Mouse (Mus musculus): ENCODE results near the gene Dab2ip. TPM values are rescaled to one million over a fixed set of nuclear protein-coding genes. Genes with fewer than 3 reads are reported as not detected.

The Dab2ip gene
- polyA plus RNA-seq, 1 experiment from 2014 or later: 65.7 TPM

DNA sequence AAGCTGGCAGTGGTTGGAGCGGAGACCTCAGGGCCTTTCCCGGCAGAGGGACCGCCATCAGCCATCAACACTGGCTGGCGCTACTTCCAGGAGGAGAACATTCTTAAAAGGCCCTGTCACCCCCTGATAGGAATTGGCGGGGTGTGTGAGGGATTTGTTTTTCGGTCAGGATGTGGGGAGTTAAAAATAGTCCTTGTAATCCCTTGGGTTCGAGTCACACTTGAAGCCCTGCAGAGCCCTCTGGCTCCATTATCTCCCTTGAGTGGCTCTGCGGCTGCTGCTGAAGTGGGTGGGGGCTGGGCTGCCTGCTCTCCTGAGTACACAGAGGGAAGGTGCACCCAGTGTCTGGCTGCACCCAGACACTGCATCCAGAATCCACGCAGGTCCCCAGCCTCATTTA, 30.3 kb downstream of the Dab2ip start:
- H3K27me3 ChIP-seq (replicated peaks): peaks cover 13% of the 10 kb centered on the region
- ATAC-seq (ENCODE audit: low FRiP score, low read depth): no peak
- H3K9ac ChIP-seq: no peak overlapping the region

DNA sequence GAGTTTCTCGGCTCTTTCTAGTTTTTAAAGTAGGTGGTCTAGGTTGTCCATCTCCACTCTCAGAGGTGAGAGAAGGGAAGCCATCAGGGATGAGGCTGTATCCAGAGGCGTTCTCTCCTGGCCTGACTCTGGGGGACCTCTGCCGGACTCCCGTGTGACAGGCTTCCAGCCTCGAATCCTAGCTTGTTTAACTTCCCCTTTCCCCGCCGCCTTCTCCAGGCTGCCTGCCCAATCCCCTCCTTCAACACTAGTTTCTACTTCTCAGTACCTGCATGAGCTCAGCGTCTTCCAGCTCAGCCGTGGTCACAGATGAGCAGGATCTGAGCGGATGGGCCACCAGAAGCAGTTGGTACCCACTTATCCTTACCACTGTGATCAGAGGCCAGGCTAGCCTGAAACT, 31.3 kb downstream of the Dab2ip start:
- H3K4me3 ChIP-seq: no peak overlapping the region
- H3K36me3 ChIP-seq: no peaks in the 10 kb centered on the region
- H3K9ac ChIP-seq: no peak overlapping the region
- H3K9me3 ChIP-seq: no peaks in the 10 kb centered on the region
- H3K4me1 ChIP-seq: peaks cover 23% of the 10 kb centered on the region
- WGBS: 77% methylated on average over 10 of the region's 10 CpGs
- peaks cover 3% of the 10 kb centered on the region for H3K27me3 ChIP-seq (replicated peaks)
- no peak overlapping the region for H3K27ac ChIP-seq
- H3K4me2 ChIP-seq (replicated peaks): no peak overlapping the region
- ATAC-seq (ENCODE audit: low FRiP score, low read depth): no peak

More for the DNA sequence above, 30.3 kb downstream of the Dab2ip start:
- H3K36me3 ChIP-seq: no peaks in the 10 kb centered on the region
- H3K4me2 ChIP-seq (replicated peaks): no peak overlapping the region
- no peak overlapping the region for H3K4me3 ChIP-seq
- peaks cover 23% of the 10 kb centered on the region for H3K4me1 ChIP-seq
- no peak overlapping the region for H3K27ac ChIP-seq
- H3K9me3 ChIP-seq: no peaks in the 10 kb centered on the region
- 53% methylated on average over 9 of the region's 9 CpGs for WGBS

DNA sequence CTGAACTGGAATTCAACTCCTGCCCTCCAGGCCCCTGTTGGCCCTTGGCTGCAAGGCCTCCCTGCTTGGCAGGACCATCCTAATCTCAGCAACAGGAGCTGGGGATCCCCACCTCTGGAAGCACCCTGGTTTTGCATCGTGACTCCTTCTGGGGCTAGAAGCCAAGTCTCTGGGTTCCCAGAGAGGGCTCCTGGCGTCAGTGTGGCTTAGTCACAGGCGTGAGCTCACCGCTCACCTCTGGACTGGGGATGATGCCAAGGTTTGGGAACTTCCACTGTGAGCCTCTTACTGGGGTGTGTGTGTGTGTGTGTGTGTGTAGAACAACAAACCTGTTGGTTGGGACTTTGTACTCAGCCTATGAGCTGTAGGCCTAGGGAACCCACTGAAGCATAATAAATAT, 31.7 kb downstream of the Dab2ip start:
- H3K9ac ChIP-seq: no peak overlapping the region
- H3K27me3 ChIP-seq (replicated peaks): no peaks in the 10 kb centered on the region
- H3K27ac ChIP-seq: no peak overlapping the region
- H3K4me1 ChIP-seq: peaks cover 23% of the 10 kb centered on the region
- H3K4me3 ChIP-seq: no peak overlapping the region
- ATAC-seq (ENCODE audit: low FRiP score, low read depth): no peak
- H3K9me3 ChIP-seq: no peaks in the 10 kb centered on the region
- H3K4me2 ChIP-seq (replicated peaks): no peak overlapping the region
- H3K36me3 ChIP-seq: no peaks in the 10 kb centered on the region
- 93% methylated on average over 4 of the region's 4 CpGs for WGBS

DNA sequence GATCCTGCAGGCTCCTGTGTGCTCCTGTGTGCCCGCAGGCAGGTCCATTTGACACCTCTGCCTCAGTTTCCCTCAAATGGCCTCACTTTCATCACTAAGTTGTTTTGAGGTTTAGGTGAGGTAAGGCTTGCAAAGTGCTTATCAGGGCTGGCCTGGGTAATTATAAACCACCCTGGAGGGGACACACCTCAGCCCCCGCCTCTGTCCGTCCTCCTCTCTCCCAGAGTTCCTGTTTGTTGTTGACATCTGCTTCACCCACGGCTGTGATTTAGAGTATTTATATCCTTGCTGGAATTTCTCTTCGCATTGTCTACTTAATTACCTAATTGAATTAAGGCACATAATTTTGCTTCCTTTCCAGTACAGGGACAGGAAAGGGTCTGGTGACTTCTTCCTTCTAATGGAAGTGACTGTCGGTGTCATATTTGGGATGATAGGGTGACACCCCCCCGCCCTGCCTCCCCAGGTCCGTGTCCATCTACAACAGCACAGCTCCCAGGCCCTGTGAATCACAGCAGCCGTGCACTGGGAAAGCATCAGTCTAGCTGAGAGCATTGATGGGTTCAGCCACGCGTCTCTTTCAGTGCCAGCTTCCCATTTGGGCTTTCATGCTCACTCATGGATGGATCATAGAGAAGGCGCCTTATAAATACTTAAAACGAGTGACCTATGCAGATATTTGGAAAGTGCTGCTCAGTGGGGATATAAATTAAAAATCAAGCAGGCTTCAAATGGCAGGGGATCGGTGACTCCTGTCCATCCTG, 34.1 kb downstream of the Dab2ip start:
- no peak overlapping the region for H3K4me2 ChIP-seq (replicated peaks)
- WGBS: 76% methylated on average over 14 of the region's 14 CpGs

DNA sequence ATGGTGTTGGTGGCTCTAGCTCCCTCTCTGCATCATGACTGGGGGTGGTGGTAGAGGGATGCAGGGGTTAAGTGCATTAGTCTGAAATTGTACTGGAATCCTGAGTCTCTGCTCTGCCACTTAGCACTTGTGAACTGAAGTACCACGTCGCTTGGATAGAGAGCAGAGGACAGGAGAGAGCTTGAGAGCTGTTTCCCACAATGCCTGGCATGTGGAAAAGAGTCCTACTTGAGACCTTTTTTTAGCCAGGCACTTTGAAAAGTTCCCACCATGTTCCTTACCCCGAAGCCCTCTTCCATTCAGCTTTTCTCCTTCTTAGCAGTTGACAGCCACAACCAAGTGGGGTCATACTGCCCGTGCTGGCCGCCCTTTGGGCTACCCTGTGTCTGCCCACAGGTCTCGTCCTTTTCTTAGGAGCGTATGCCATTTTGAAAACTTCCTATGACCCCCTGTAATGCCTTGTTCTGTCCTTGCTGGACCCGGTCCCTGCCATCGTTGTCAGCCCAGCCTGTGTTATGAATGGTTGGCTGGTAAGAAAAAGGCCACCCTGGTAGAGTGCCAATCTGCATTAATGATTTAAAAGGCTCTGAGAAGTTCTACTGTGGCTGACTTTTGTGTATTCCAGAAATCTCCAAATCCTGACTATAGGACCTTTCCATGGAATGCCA, 34.8 kb downstream of the Dab2ip start:
- H3K4me1 ChIP-seq: peaks cover 10% of the 10 kb centered on the region; the same call in 1 of the 2 replicates

More for the DNA sequence above, 34.1 kb downstream of the Dab2ip start:
- no peak overlapping the region for H3K27ac ChIP-seq
- no peaks in the 10 kb centered on the region for H3K27me3 ChIP-seq (replicated peaks)
- no peaks in the 10 kb centered on the region for H3K9me3 ChIP-seq
- H3K4me3 ChIP-seq: no peak overlapping the region
- H3K4me1 ChIP-seq: peaks cover 18% of the 10 kb centered on the region
- no peak for ATAC-seq (ENCODE audit: low FRiP score, low read depth)
- H3K9ac ChIP-seq: no peak overlapping the region
- H3K36me3 ChIP-seq: no peaks in the 10 kb centered on the region

DNA sequence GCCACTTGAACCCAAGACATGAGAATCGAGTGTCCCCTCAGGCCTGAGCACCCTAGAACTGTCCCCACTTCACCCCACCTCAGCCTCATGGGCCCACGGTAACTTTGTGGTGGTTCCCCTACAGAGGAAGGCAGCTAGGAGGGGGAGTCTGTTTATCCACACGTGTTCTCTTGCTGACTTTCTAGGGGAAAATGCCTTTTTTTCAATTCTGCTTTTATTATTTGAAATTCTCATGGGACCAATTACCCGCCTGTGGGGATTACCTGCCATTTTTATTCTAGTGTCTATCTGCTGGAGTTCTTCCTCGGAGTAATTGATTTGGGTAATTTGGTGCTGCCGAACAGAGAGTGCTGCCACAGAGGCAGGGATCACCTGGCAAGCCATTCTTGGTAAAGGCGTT, 35.8 kb downstream of the Dab2ip start:
- ATAC-seq (ENCODE audit: low FRiP score, low read depth): no peak
- Histone ChIP-seq H3K4me2 (replicated peaks) (no peak overlapping the region), H3K36me3 (no peaks in the 10 kb centered on the region), H3K27me3 (replicated peaks) (no peaks in the 10 kb centered on the region), H3K4me1 (0 out of 2 replicates have a peak, but pooled peaks cover 3% of the 10 kb centered on the region), H3K9me3 (no peaks in the 10 kb centered on the region), H3K27ac (no peak overlapping the region), H3K4me3 (no peak overlapping the region), H3K9ac (no peak overlapping the region)
- WGBS: 74% methylated on average over 7 of the region's 7 CpGs

More for the DNA sequence above, 34.8 kb downstream of the Dab2ip start:
- H3K27me3 ChIP-seq (replicated peaks): no peaks in the 10 kb centered on the region
- no peak overlapping the region for H3K4me2 ChIP-seq (replicated peaks)
- H3K9ac ChIP-seq: no peak overlapping the region
- no peaks in the 10 kb centered on the region for H3K36me3 ChIP-seq
- no peak for ATAC-seq (ENCODE audit: low FRiP score, low read depth)
- H3K9me3 ChIP-seq: no peaks in the 10 kb centered on the region
- no peak overlapping the region for H3K4me3 ChIP-seq
- 76% methylated on average over 9 of the region's 9 CpGs for WGBS
- no peak overlapping the region for H3K27ac ChIP-seq

DNA sequence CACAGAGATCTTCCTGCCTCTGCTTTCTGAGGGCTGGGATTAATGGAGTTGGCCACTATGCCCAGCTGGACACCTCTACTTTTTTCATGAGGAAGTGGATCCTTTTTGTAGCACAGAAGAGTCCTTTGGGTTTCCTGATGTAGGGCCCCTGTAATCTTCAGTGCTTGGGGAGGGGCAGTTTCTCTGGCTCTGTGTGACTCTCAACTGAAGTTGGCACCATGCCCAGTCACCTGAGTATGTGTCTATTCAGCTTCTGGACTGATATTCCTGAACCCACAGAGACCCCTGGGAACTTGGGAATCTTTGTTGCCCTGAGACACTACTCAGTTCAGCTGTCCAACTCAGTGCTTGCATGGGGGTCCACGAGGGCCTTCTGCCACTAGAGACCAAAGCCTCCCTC, 37.0 kb downstream of the Dab2ip start:
- Histone ChIP-seq H3K9me3 (no peaks in the 10 kb centered on the region), H3K36me3 (no peaks in the 10 kb centered on the region), H3K4me2 (replicated peaks) (no peak overlapping the region), H3K4me1 (0 out of 2 replicates have a peak, but pooled peaks cover 3% of the 10 kb centered on the region), H3K27ac (no peak overlapping the region), H3K9ac (no peak overlapping the region), H3K27me3 (replicated peaks) (no peaks in the 10 kb centered on the region), H3K4me3 (no peak overlapping the region)
- 73% methylated on average over 1 of the region's 1 CpGs for WGBS
- no peak for ATAC-seq (ENCODE audit: low FRiP score, low read depth)

DNA sequence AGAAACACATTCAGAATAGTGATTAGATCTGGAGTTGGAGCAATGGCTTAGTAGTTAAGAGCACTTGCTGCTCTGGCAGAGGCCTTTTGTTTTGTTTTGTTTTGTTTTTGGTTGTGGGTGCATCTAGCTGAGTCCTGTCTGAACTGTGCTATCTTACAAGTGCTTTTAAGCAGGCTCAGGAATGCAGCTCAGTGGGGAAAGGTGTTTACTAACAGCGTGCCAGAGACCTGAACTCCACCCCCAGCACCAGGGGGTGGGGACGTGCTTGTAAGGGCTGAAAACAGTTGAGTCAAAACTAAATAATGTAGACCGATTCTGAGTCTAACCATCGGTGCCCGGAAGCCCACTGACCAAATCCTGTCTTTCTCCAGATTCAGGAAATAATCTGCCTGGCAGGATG, 37.7 kb downstream of the Dab2ip start:
- H3K4me3 ChIP-seq: no peak overlapping the region
- H3K27me3 ChIP-seq (replicated peaks): no peaks in the 10 kb centered on the region
- no peak overlapping the region for H3K4me2 ChIP-seq (replicated peaks)
- no peaks in the 10 kb centered on the region for H3K9me3 ChIP-seq
- ATAC-seq (ENCODE audit: low FRiP score, low read depth): no peak
- no peak overlapping the region for H3K27ac ChIP-seq
- no peak overlapping the region for H3K9ac ChIP-seq
- WGBS: 61% methylated on average over 5 of the region's 5 CpGs
- H3K4me1 ChIP-seq: 0 out of 2 replicates have a peak, but pooled peaks cover 3% of the 10 kb centered on the region
- no peaks in the 10 kb centered on the region for H3K36me3 ChIP-seq

DNA sequence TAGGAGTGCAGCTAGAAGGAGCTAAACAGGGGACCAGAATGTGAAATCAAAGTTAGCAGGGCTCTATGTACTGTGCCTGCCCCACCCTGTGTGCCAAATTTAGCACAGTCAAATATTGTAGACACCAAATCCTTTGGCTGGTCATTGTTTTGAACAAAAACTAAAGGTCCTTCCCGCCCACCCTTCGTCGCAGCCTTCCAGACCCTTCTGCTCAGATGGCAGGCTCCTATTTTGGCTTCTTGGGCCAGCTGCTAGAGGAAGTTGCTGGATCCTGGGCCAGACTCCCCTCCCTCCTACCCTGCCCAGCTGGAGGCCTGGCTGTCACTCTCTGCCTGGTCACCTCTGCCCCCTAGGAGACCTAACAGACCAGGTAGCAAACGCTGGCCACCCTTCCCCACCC, 38.7 kb downstream of the Dab2ip start:
- no peak for ATAC-seq (ENCODE audit: low FRiP score, low read depth)
- Histone ChIP-seq H3K4me1 (0 out of 2 replicates have a peak, but pooled peaks cover 3% of the 10 kb centered on the region), H3K4me3 (no peak overlapping the region), H3K27ac (no peak overlapping the region), H3K27me3 (replicated peaks) (no peaks in the 10 kb centered on the region), H3K36me3 (no peaks in the 10 kb centered on the region), H3K9ac (no peak overlapping the region), H3K4me2 (replicated peaks) (no peak overlapping the region), H3K9me3 (no peaks in the 10 kb centered on the region)
- 69% methylated on average over 4 of the region's 4 CpGs for WGBS

DNA sequence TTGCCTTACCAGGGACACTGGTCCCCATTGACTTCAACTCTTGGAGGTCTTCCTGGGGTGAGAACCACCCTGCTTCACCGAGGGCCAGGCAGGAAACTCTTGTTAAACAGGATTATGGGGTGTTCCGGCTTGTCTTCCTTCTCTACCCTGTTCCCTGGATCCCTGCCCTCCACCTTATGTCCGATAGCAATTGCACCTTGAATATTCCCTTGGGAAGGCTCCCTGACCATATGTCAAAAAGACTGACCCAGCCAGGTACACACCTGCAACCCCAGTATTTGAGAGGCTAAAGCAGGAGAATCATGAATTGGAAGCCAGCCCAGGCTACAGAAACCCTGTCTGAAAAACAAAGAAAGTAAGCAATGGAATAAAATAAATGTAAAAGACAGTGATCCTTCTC, 40.8 kb downstream of the Dab2ip start:
- Histone ChIP-seq H3K27ac (no peak overlapping the region), H3K4me2 (replicated peaks) (no peak overlapping the region), H3K4me3 (no peak overlapping the region), H3K36me3 (no peaks in the 10 kb centered on the region), H3K27me3 (replicated peaks) (no peaks in the 10 kb centered on the region), H3K9ac (no peak overlapping the region), H3K9me3 (no peaks in the 10 kb centered on the region), H3K4me1 (0 out of 2 replicates have a peak, but pooled peaks cover 3% of the 10 kb centered on the region)
- no peak for ATAC-seq (ENCODE audit: low FRiP score, low read depth)
- 79% methylated on average over 3 of the region's 3 CpGs for WGBS

DNA sequence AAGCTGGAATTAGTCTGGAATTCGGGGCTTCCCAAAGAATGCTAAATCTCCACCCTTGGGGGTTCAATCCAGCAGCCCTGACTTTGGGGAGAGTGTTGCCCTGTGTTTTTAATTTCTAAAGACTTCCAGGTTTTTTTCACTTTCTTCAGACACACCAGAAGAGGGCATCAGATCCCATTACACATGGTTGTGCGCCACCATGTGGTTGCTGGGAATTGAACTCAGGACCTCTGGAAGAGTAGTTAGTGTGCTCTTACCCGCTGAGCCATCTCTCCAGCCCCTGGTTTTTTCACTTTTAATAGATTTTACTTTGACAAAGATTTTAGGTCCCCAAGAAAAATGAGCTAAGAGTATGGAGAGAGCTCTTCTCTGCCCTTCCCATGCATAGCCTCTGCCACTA, 43.6 kb downstream of the Dab2ip start:
- Histone ChIP-seq H3K27me3 (replicated peaks) (no peaks in the 10 kb centered on the region), H3K9me3 (no peaks in the 10 kb centered on the region), H3K4me3 (no peak overlapping the region), H3K4me1 (peaks cover 10% of the 10 kb centered on the region), H3K36me3 (no peaks in the 10 kb centered on the region), H3K9ac (no peak overlapping the region), H3K4me2 (replicated peaks) (no peak overlapping the region), H3K27ac (no peak overlapping the region)
- WGBS: 74% methylated on average over 3 of the region's 3 CpGs
- no peak for ATAC-seq (ENCODE audit: low FRiP score, low read depth)

DNA sequence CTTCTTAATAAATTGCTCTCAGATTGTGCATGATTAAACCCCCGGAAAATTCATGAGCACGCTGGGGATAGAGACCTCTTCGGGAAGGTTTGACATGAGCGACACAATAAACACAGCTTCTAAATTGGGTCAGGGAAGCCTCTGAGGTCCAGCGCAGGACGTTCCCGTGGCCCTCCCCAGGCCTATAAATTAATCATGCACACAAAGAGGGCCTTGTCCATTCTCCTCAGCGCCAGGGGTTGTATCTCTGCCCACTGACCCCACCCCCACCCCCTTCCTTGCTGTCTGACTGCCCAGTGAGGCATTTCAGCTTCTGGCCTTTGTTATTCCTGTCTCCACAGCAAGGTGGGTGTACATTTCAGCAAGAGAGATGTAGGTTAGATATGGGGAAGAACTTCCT, 49.4 kb downstream of the Dab2ip start:
- Histone ChIP-seq H3K9me3 (no peaks in the 10 kb centered on the region), H3K27me3 (replicated peaks) (no peaks in the 10 kb centered on the region), H3K36me3 (no peaks in the 10 kb centered on the region), H3K27ac (no peak overlapping the region), H3K4me1 (peaks cover 42% of the 10 kb centered on the region), H3K9ac (0 out of 2 replicates have a peak overlapping the region, but pooled peaks have one; percentile 9), H3K4me3 (no peak overlapping the region), H3K4me2 (replicated peaks) (peak overlapping the region; percentile 14; the same call in 1 of the 2 replicates)
- no peak for ATAC-seq (ENCODE audit: low FRiP score, low read depth)
- 8% methylated on average over 8 of the region's 8 CpGs for WGBS

All from neural tube, embryonic 12.5 days (tissue).